Mouse (Mus musculus) ES-Bruce4 (cell line): Measurements from ENCODE around the gene Tmco4. TPM values are rescaled to one million over a fixed set of nuclear protein-coding genes. Genes with fewer than 3 reads are reported as not detected.
"Not testable (repeated sequence)": the region's sequence is repeated elsewhere in the genome, so short reads cannot be mapped to it uniquely, and the experiment has no call there.

ENCODE experiments used
- H3K27ac ChIP-seq: 2 replicates; pipeline ENCODE4 v1.5.1; 2012; ENCODE audit warnings: low read length, inconsistent platforms; ENCODE audit not compliant: insufficient read depth
- H3K27me3 ChIP-seq: 2 replicates; pipeline ENCODE4 v1.6.1; 2012; ENCODE audit warnings: mild to moderate bottlenecking, low read length, inconsistent platforms; ENCODE audit not compliant: control insufficient read depth, poor library complexity, insufficient read depth, severe bottlenecking
- H3K36me3 ChIP-seq: 2 replicates; pipeline ENCODE4 v1.6.1; 2012; ENCODE audit warnings: inconsistent platforms, mild to moderate bottlenecking, low read length, moderate library complexity; ENCODE audit not compliant: control insufficient read depth, poor library complexity, insufficient read depth, severe bottlenecking
- H3K4me1 ChIP-seq: one replicate; pipeline ENCODE4 v1.8.1; 2011; ENCODE audit warnings: low read length; ENCODE audit not compliant: control insufficient read depth, insufficient read depth
- H3K4me3 ChIP-seq: 2 replicates; pipeline ENCODE4 v1.5.1; 2011; ENCODE audit warnings: low read depth, mild to moderate bottlenecking, low read length
- H3K9ac ChIP-seq: 2 replicates; pipeline ENCODE4 v1.6.1; 2012; ENCODE audit warnings: low read depth, mild to moderate bottlenecking, inconsistent platforms; ENCODE audit not compliant: poor library complexity, severe bottlenecking
- H3K9me3 ChIP-seq: replicated peaks from 2 replicates; pipeline ENCODE4 v1.6.1; 2012; ENCODE audit warnings: mild to moderate bottlenecking, low read length, inconsistent platforms; ENCODE audit not compliant: control insufficient read depth, poor library complexity, insufficient read depth, severe bottlenecking
- CTCF ChIP-seq: IDR thresholded peaks from one replicate; pipeline ENCODE4 v1.8.1; 2011; ENCODE audit warnings: low read depth, low read length
- EP300 ChIP-seq: IDR thresholded peaks from 2 replicates; pipeline ENCODE4 v1.6.1; 2011; ENCODE audit warnings: low read depth, low read length; ENCODE audit not compliant: insufficient read depth
- POLR2A ChIP-seq: IDR thresholded peaks from one replicate; pipeline ENCODE4 v1.8.1; 2011; ENCODE audit warnings: low read length; ENCODE audit not compliant: insufficient read depth
- polyA plus RNA-seq: library from polyadenylated mRNA; stranded (reverse); fragments of >200 nt; gene quantifications from 2 replicates; pipeline ENCODE4 v1.2.4, GENCODE M21; 2011; ENCODE audit warnings: low read depth; ENCODE audit not compliant: missing spikeins, insufficient read depth, insufficient read length

Tmco4 gene
- polyA plus RNA-seq, 1 experiment = 3.9 TPM

GRCm38 (mm10) chr4:138968772-138969556 lies 3.7 kb upstream of the Tmco4 start:
- TF ChIP-seq EP300 = no peak
- no peak for TF ChIP-seq CTCF
- TF ChIP-seq POLR2A = no peak
- no peak overlapping the region for H3K27ac ChIP-seq

DNA sequence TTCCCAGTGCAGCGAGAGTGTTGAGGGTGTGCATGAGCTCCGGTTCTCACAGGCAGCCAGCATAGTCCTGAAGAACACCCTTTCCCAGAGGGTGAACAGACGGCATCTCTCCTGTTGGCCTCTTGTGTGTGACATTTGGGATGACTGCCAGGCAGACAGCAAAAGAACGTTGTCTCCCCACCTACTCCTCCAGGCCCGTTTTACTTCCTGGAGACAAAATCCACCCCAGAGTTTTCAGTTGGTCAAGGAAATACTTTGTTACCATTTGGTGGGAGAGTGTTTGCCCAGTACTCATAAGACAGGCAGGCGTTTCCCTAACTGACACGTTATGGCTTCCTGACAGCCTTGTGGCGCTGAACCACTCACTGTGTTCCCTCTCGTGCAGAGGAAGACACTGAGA lies 3.0 kb upstream of the Tmco4 start:
- H3K27me3 ChIP-seq = no peaks in the 10 kb centered on the region
- TF ChIP-seq EP300 = no peak
- no peak for TF ChIP-seq CTCF
- no peak for TF ChIP-seq POLR2A
- H3K27ac ChIP-seq = no peak overlapping the region
- no peaks in the 10 kb centered on the region for H3K36me3 ChIP-seq
- no peaks in the 10 kb centered on the region for H3K4me1 ChIP-seq
- H3K9ac ChIP-seq = no peak overlapping the region
- H3K4me3 ChIP-seq = no peak overlapping the region
- no peaks in the 10 kb centered on the region for H3K9me3 ChIP-seq

More at GRCm38 (mm10) chr4:138968772-138969556, 3.7 kb upstream of the Tmco4 start:
- Histone ChIP-seq H3K36me3 (no peaks in the 10 kb centered on the region), H3K27me3 (no peaks in the 10 kb centered on the region), H3K9ac (no peak overlapping the region), H3K4me1 (no peaks in the 10 kb centered on the region), H3K4me3 (no peak overlapping the region), H3K9me3 (no peaks in the 10 kb centered on the region)

- no peaks in the 10 kb centered on the region for H3K27me3 ChIP-seq
- TF ChIP-seq CTCF (no peak), EP300 (no peak), POLR2A (no peak)
- H3K4me1 ChIP-seq = no peaks in the 10 kb centered on the region
- H3K27ac ChIP-seq = no peak overlapping the region
- H3K4me3 ChIP-seq = no peak overlapping the region
- H3K9me3 ChIP-seq = no peaks in the 10 kb centered on the region
- H3K9ac ChIP-seq = no peak overlapping the region
- H3K36me3 ChIP-seq = no peaks in the 10 kb centered on the region
Observed at GRCm38 (mm10) chr4:138971371-138971770, 1.3 kb upstream of the Tmco4 start.

DNA sequence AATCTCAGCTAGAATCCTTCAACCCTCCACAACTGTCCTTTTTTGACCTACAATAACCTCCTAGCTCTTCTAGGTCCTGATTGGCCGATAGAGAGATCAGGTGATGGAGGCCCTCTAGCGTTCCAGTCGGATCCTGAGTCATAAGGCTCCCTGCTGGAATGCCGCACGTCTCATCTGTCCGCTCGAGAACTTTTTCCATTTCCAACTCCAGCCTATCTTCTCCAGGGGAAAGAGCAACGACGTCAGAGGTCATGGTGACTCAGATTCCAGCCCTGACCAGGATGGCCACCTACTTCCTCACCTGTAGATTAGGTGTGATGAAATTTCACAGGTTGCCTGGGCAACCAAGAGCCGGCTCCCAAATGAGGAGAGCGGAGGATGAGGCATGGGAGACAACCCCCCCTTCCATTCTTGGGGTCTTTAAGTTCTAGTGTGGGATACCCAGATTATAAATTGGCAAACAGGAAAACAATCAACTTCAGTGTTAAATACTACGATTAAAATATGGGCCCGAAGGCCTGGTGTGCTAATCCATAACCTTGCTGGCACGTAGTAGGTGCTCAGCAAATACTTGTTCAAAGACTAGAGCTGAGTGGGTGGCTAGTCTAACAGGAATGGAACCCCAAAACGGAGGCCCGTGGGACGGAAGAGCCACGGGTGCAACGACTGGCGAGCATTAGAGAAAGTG lies 405 bp upstream of the Tmco4 start:
- Histone ChIP-seq H3K9me3 (no peaks in the 10 kb centered on the region), H3K36me3 (no peaks in the 10 kb centered on the region), H3K9ac (peak overlapping the region; percentile 79), H3K4me3 (peak overlapping the region; percentile 75), H3K27ac (peak overlapping the region; percentile 9; the same call in 1 of the 2 replicates), H3K4me1 (no peaks in the 10 kb centered on the region), H3K27me3 (no peaks in the 10 kb centered on the region)
- TF ChIP-seq EP300 (peak; percentile 58; the same call in 1 of the 2 replicates), POLR2A (peak; percentile 85), CTCF (no peak)

DNA sequence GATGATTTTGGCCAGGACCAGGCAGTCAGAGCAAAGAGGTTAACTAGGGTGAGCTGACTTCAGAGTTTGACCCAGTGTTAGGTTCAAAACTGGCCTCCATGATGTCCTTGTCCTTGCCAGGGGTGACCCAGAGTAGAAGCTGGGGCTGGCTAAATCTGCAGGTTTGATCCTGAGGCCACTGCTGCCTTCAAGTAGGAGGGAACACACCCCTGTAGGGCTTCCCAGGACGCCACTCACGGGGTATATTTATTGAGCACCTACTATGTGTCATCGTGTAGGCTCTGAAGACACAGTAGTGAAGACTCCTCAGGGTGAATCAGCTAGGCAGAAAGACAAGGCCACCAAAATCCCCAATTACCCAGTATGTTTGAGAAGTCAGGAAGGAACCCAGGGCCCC lies 1.0 kb downstream of the Tmco4 start:
- Histone ChIP-seq H3K27ac (no peak overlapping the region), H3K4me1 (no peaks in the 10 kb centered on the region), H3K27me3 (no peaks in the 10 kb centered on the region), H3K9ac (peak overlapping the region; percentile 79), H3K9me3 (no peaks in the 10 kb centered on the region), H3K36me3 (no peaks in the 10 kb centered on the region), H3K4me3 (peak overlapping the region; percentile 45; the same call in 1 of the 2 replicates)
- TF ChIP-seq EP300 = no peak
- TF ChIP-seq CTCF = no peak
- TF ChIP-seq POLR2A = no peak

GRCm38 (mm10) chr4:138974540-138974939 lies 1.9 kb downstream of the Tmco4 start:
- not testable (repeated sequence) for H3K27ac ChIP-seq, H3K4me1 ChIP-seq, H3K4me3 ChIP-seq

More at GRCm38 (mm10) chr4:138974540-138974939, 1.9 kb downstream of the Tmco4 start:
- not testable (repeated sequence) for H3K9ac ChIP-seq, H3K36me3 ChIP-seq, H3K9me3 ChIP-seq, H3K27me3 ChIP-seq
